Mouse (Mus musculus) spleen, postnatal 0 days (tissue): ENCODE data around the gene Grik5. TPM values are rescaled to one million over a fixed set of nuclear protein-coding genes. Genes with fewer than 3 reads are reported as not detected.

Experiments
- polyA plus RNA-seq: library from polyadenylated mRNA; unstranded; fragments of >200 nt; fragmentation: Nextera tagmentation; extraction: Ambion mirVana; gene quantifications from 2 replicates; pipeline ENCODE4 v1.2.1, GENCODE M21; 2015

Gene Grik5
- polyA plus RNA-seq: 1.8 and 2.3 TPM in 2 replicates

DNA sequence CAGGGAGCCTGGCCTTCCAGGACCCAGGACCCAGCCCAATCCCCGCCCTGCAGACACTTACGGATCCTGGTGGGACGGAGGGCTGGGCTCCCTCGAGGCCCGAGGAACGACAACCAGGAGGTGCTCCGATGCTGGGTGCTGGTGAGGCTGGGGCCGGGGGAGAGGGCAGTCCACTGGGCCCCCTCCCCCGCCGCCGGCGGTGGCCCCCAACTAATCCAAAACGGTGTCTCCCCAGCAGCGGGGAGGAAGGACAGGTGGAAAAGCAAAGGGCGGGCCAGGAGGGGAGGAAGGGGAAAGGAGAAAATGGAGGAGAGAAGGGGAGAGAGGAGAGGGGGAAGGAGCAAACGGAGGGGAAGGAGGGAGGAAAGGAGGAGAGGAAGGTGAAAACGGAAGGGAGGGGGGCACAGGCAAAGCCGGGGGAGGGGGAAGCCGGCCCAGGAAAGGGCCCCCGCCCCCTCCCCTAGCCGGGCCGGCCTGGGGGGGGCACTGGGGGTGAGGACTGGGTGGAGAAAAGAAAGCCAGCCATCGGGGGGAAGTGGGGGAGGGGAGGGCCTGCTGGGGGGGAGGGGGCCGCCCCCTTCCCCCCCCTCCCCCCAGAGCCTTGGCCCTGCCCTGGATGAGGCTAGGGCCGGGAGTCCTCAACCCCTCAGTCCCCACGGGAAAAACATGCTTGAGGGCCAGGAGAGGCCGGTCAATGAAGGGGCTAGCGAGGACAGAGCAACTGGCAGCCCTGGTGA is at the start of gene Grik5, which contains the start of gene Zfp574:
Grik5 (minus strand) TSS at position 368 of the 737 bp plus-strand sequence.
Zfp574 (plus strand) TSS at position 589 of the 737 bp plus-strand sequence.

DNA sequence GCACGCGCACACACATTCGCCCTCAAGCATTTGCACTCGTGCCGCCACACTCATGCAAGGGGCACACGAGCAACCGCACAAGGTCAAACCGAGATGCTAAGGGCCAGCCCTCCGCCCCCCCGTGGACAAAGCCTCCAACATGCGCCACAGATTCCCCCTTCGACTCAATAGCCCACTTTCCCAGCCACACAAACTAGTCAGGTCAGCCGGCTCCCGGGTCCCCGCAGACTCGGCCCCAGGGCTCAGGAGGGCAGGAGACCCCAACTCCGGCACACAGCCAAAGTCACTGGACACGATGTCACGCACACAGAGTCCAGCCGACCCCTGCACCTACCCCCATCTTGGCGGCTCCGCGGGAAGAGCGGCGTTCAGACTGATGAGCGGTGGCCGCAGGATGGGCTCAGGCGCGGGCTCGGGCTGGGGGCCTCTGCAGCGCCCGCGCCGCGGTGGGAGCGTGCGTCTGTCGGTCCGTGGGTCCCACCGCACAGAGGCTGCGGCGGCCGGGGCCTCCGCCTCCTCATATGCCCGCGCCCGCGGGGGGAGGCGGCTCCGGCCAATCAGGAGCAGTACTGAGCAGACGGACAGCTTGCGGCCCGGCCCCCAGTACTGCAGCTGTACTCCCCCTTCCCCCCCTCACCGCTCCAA is 66.6 kb downstream of the Grik5 start, which contains the start of gene Atp1a3:
Atp1a3 (minus strand) TSS at position 538 of the 645 bp plus-strand sequence.

DNA sequence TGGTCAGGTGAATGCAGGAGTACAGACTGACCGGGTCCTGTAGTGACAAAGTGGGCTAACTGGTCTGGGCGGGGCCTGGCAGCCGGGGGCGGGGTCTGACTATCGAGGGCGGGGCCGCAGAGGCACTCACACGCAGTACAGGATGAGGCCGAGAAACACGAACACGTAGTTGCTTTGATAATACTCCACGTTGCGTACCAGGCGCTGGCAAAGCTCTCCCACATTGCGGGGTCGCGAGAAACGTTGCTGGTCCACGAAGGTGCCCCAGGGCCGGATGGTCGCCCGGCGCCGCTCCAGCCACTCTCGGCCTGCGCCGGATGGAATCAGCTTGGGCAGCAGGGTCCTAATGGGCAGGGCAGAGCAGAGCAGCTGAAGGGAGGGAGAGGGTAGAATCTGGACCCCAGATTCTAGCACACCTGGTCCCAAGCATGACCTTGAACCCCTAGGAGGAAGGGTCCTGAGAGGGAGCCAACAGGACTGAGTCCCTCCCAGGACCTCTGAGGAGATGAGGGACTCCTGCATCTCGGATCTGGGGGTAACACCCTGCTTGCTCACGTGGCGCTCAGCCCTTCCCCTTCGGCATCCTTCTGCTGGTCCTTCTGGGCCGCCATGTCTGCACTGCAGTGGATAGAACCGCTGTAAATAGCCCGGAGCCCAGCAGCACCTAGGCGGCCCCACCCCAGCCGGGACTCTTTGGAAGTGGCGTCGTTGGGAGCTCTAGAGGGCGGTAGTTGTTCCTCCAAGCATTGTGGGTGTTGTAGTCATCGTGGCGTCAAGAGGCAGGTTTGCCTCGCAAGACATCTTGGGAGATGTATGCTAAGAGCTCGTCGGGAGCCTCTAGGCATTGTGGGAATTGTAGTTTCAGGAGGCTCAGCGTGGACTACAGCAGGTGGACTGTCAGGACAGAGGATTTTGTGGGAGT is 99.9 kb downstream of the Grik5 start, which contains the start of gene Rabac1:
Rabac1 (minus strand) TSS at position 783 of the 922 bp plus-strand sequence.

Other genes with a start within 250 kb of the Grik5 start
- gene Gm9844, start 210.1 kb downstream of the Grik5 start, polyA plus RNA-seq: 5.9 and 6.7 TPM in 2 replicates
- not detected in 2 replicates for gene Lypd4, start 202.4 kb downstream of the Grik5 start, polyA plus RNA-seq
- gene Dmrtc2, start 202.3 kb downstream of the Grik5 start, polyA plus RNA-seq: not detected in 2 replicates
- gene Rps19, start 188.0 kb downstream of the Grik5 start, polyA plus RNA-seq: 2,329 and 2,383 TPM in 2 replicates
- 41.4 and 57.4 TPM in 2 replicates for gene Cd79a, start 175.0 kb downstream of the Grik5 start, polyA plus RNA-seq
- gene Arhgef1, start 169.4 kb downstream of the Grik5 start, polyA plus RNA-seq: 95.4 and 107 TPM in 2 replicates
- not detected in 2 replicates for gene Gm4881, start 127.9 kb downstream of the Grik5 start, polyA plus RNA-seq
- 128 and 155 TPM in 2 replicates for gene Rabac1, start 99.6 kb downstream of the Grik5 start, polyA plus RNA-seq
- 3.6 and 5.3 TPM in 2 replicates for gene Atp1a3, start 66.4 kb downstream of the Grik5 start, polyA plus RNA-seq
- gene Zfp574, start 221 bp upstream of the Grik5 start, polyA plus RNA-seq: 11.1 and 11.5 TPM in 2 replicates
- 3.1 and 5.7 TPM in 2 replicates for gene Pou2f2, start 107.4 kb upstream of the Grik5 start, polyA plus RNA-seq
- 37.7 and 40.2 TPM in 2 replicates for gene Dedd2, start 148.3 kb upstream of the Grik5 start, polyA plus RNA-seq
- gene Zfp526, start 149.1 kb upstream of the Grik5 start, polyA plus RNA-seq: 2.0 and 2.6 TPM in 2 replicates
- gene Gsk3a, start 165.5 kb upstream of the Grik5 start, polyA plus RNA-seq: 8.8 and 10.1 TPM in 2 replicates
- gene Erf, start 178.4 kb upstream of the Grik5 start, polyA plus RNA-seq: 3.6 and 5.5 TPM in 2 replicates
- 26.2 and 28.6 TPM in 2 replicates for gene Cic, start 195.4 kb upstream of the Grik5 start, polyA plus RNA-seq
- gene Pafah1b3, start 225.6 kb upstream of the Grik5 start, polyA plus RNA-seq: 37.1 and 53.3 TPM in 2 replicates
- gene Prr19, start 229.1 kb upstream of the Grik5 start, polyA plus RNA-seq: not detected in 2 replicates
- not detected in 2 replicates for gene Tmem145, start 233.8 kb upstream of the Grik5 start, polyA plus RNA-seq
- gene Megf8, start 244.8 kb upstream of the Grik5 start, polyA plus RNA-seq: 2.4 and 2.8 TPM in 2 replicates